Mouse (Mus musculus): ENCODE results near the gene Zc3h12a.

DNA sequence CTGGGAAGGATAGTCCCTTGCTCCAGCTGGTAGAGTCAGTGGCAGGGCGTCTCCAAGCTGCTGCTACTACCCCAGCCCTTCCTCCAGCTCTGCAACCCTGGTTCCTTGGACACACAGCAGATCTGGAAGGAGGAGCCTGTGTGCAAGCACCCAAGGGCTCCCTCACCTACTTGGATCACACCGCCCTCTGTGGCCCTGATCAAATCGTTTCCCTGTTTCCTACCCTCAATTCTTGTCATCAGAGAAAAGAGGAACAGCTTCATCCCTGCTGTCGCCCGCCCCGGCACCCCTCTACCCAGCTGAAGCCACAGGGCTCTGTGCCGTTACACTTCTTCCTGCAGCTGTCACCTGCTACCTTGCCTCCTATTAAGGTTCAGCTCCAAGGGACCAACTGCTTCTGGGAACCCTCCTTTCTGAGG is 9.7 kb downstream of the Zc3h12a start:
- TF ChIP-seq CTCF (IDR thresholded peaks at IDR 0.05; ENCODE audit: borderline replicate concordance, extremely low read depth, insufficient read depth, insufficient read length) (no peak), POLR2A (IDR thresholded peaks at IDR 0.05; ENCODE audit: borderline replicate concordance, extremely low read depth, insufficient read depth, insufficient read length, poor library complexity, severe bottlenecking) (no peak)
